Comparison of ENCODE assay signal across 9 mouse cellular contexts in the genomic region with DNA sequence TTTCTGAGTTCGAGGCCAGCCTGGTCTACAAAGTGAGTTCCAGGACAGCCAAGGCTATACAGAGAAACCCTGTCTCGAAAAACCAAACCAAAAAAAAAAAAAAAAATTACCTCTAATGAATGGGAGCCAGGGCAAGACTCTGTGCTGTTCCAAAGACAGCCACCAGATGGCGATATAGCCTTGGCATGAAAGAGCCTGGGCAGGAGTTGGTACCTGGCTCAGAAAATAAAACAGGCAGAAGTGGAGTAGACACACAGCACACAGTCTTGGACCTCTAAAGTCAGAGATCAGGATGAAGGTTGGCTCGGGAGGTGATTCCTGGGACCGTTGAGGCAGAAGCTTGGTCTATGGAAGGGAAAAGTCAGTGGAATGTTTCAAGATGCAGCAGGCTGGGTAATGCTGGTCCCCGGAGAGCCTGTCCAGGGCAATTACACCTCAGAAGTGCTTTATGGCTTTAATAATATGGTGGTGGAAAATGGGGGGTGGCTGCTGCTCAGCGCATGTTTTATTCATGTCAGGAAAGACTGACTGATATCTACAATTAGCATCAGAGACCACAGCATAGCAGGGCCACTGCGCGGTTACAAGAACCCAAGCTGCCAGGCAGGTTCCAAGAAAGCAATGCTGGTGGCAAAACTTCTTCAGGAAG. TPM values are rescaled to one million over a fixed set of nuclear protein-coding genes. Genes with fewer than 3 reads are reported as not detected.
DNase-seq lines count a peak whose midpoint lies in the region; ATAC-seq and TF ChIP-seq lines count a peak whose summit lies in the region.
"Had no signal": no experiment of that assay in that cellular context is flagged by ENCODE, and none has a peak within 500 bp of the region (broad histone marks: within the 10 kb centered on the region; RNA-seq: fewer than 3 reads in every experiment).

No protein-coding gene starts in this region.

- peak; percentile 48 for TF ChIP-seq CTCF in C2C12 (IDR thresholded peaks at IDR 0.05; ENCODE audit: control insufficient read depth, insufficient read depth, insufficient read length)
- peak; percentile 93 for TF ChIP-seq CTCF in kidney, postnatal 0 days (IDR thresholded peaks at IDR 0.05; ENCODE audit: low read depth)

- H3K9ac ChIP-seq in kidney, postnatal 0 days (ENCODE audit: low read depth, low read length): no peak overlapping the region
- no peak overlapping the region for H3K9ac ChIP-seq in liver, embryonic 13.5 days
- H3K9ac ChIP-seq in neural tube, embryonic 13.5 days: no peak overlapping the region

- ATAC-seq in kidney, postnatal 0 days (replicated peaks; ENCODE audit: low FRiP score, low read depth): no peak
- ATAC-seq in liver, embryonic 13.5 days (ENCODE audit: low read depth): no peak
- ATAC-seq in neural tube, embryonic 13.5 days (ENCODE audit: low read depth): peak; percentile 73

- H3K27me3 ChIP-seq in C2C12 (ENCODE audit: control insufficient read depth, insufficient read depth, insufficient read length): no peaks in the 10 kb centered on the region
- H3K27me3 ChIP-seq in kidney, postnatal 0 days (ENCODE audit: insufficient read depth, low read length): no peaks in the 10 kb centered on the region
- peaks cover 24% of the 10 kb centered on the region for H3K27me3 ChIP-seq in liver, embryonic 13.5 days
- H3K27me3 ChIP-seq in neural tube, embryonic 13.5 days: peaks cover 19% of the 10 kb centered on the region; the same call in 1 of the 2 replicates

- no peaks in the 10 kb centered on the region for H3K9me3 ChIP-seq in kidney, postnatal 0 days (replicated peaks; ENCODE audit: low read length)
- H3K9me3 ChIP-seq in liver, embryonic 13.5 days (replicated peaks): no peaks in the 10 kb centered on the region
- H3K9me3 ChIP-seq in neural tube, embryonic 13.5 days: no peaks in the 10 kb centered on the region

- no peaks in the 10 kb centered on the region for H3K79me3 ChIP-seq in C2C12 (ENCODE audit: low read depth)

- DNase-seq in adrenal gland, adult 8-10 months: peak; percentile 54
- peak; percentile 85 for DNase-seq in embryo, embryonic 11 days
- peak; percentile 56 to 71 for DNase-seq in gastrocnemius, postnatal 36 days
- peak; percentile 83 for DNase-seq in kidney, postnatal 0 days (ENCODE audit: low spot score)
- DNase-seq in liver, embryonic 13.5 days: peak; percentile 48
- peak; percentile 92 for DNase-seq in testis, postnatal 10 days (ENCODE audit: low spot score)

- no peak overlapping the region for H3K4me2 ChIP-seq in kidney, postnatal 0 days (ENCODE audit: low read length)
- no peak overlapping the region for H3K4me2 ChIP-seq in liver, embryonic 13.5 days
- 0 out of 2 replicates have a peak overlapping the region, but pooled peaks have one; percentile 10 for H3K4me2 ChIP-seq in neural tube, embryonic 13.5 days

- H3K4me3 ChIP-seq in C2C12 (ENCODE audit: insufficient read depth, poor library complexity, severe bottlenecking): no peak overlapping the region
- H3K4me3 ChIP-seq in kidney, postnatal 0 days (replicated peaks; ENCODE audit: low read depth, low read length): no peak overlapping the region
- no peak overlapping the region for H3K4me3 ChIP-seq in liver, embryonic 13.5 days (replicated peaks)
- H3K4me3 ChIP-seq in neural tube, embryonic 13.5 days: no peak overlapping the region
- H3K4me3 ChIP-seq: erythroblast, embryonic 14.5 days had no signal

- H3K36me3 ChIP-seq in C2C12 (ENCODE audit: control insufficient read depth, insufficient read depth): no peaks in the 10 kb centered on the region
- no peaks in the 10 kb centered on the region for H3K36me3 ChIP-seq in kidney, postnatal 0 days (ENCODE audit: insufficient read depth, low read length)
- no peaks in the 10 kb centered on the region for H3K36me3 ChIP-seq in liver, embryonic 13.5 days
- H3K36me3 ChIP-seq in neural tube, embryonic 13.5 days: no peaks in the 10 kb centered on the region

- WGBS in kidney, postnatal 0 days: 31% methylated on average over 8 of the region's 9 CpGs
- 35% methylated on average over 9 of the region's 9 CpGs for WGBS in liver, embryonic 13.5 days (ENCODE audit: insufficient replicate concordance)
- 19% methylated on average over 9 of the region's 9 CpGs for WGBS in neural tube, embryonic 13.5 days

- no peaks in the 10 kb centered on the region for H3K4me1 ChIP-seq in kidney, postnatal 0 days (replicated peaks; ENCODE audit: insufficient read depth, low read length)
- 0 out of 2 replicates have a peak, but pooled peaks cover under 1% of the 10 kb centered on the region for H3K4me1 ChIP-seq in liver, embryonic 13.5 days (replicated peaks)
- peaks cover 14% of the 10 kb centered on the region for H3K4me1 ChIP-seq in neural tube, embryonic 13.5 days (replicated peaks)

- no peak overlapping the region for H3K27ac ChIP-seq in kidney, postnatal 0 days
- no peak overlapping the region for H3K27ac ChIP-seq in liver, embryonic 13.5 days
- peak overlapping the region; percentile 67; the same call in 1 of the 2 replicates for H3K27ac ChIP-seq in neural tube, embryonic 13.5 days (replicated peaks)

- no peaks in the 10 kb centered on the region for H3K79me2 ChIP-seq in C2C12 (ENCODE audit: control insufficient read depth, insufficient read depth)

- H3ac ChIP-seq in C2C12 (ENCODE audit: control insufficient read depth, insufficient read length, low read depth): no peak overlapping the region

- intact Hi-C loops in gastrocnemius, postnatal 36 days (cut with DNase I): loop anchor here (2.0 kb wide), 1 partner anchor 279 kb away; no protein-coding TSS in a partner anchor

TF ChIP-seq in C2C12, 6 proteins besides CTCF, POLR2A, EP300 and RAD21:
- TF ChIP-seq CEBPB (IDR thresholded peaks at IDR 0.05; ENCODE audit: low read depth) (no peak), MYOG (IDR thresholded peaks at IDR 0.05; ENCODE audit: control insufficient read depth, extremely low read depth, insufficient read length) (no peak), MAX (IDR thresholded peaks at IDR 0.05) (no peak), USF1 (IDR thresholded peaks at IDR 0.05; ENCODE audit: low read depth) (no peak)

RNA-seq across cellular contexts. Expression of gene Lrcol1, which starts 13.1 kb away (rescaled TPM):
- polyA plus RNA-seq in C2C12 (2012; fragmentation: generic; extraction: Trizol): not detected
- total RNA-seq in adrenal gland, adult 8-10 months (2022): not detected
- total RNA-seq in gastrocnemius, postnatal 36 days (2021): not detected
- polyA plus RNA-seq in kidney, postnatal 0 days (2015; fragmentation: Nextera tagmentation; extraction: Ambion mirVana): not detected in 2 replicates
- not detected in 2 replicates for polyA plus RNA-seq in liver, embryonic 13.5 days (2015; fragmentation: Nextera tagmentation; extraction: Ambion mirVana)
- not detected in 2 replicates for polyA plus RNA-seq in neural tube, embryonic 13.5 days (2015; fragmentation: Nextera tagmentation; extraction: Ambion mirVana)
- polyA plus RNA-seq: erythroblast, embryonic 14.5 days had no signal

RNA-seq across cellular contexts. Expression of gene P2rx2, which starts 14.6 kb away (rescaled TPM):
- 0.09 TPM for polyA plus RNA-seq in C2C12 (2012; fragmentation: generic; extraction: Trizol)
- 1 to 10 TPM; 1.1 to 2.2 (median 1.5) TPM for total RNA-seq in adrenal gland, adult 8-10 months (2022)
- not detected for total RNA-seq in gastrocnemius, postnatal 36 days (2021)
- 0.57 and 0.64 TPM in 2 replicates for polyA plus RNA-seq in kidney, postnatal 0 days (2015; fragmentation: Nextera tagmentation; extraction: Ambion mirVana)
- not detected in 2 replicates for polyA plus RNA-seq in liver, embryonic 13.5 days (2015; fragmentation: Nextera tagmentation; extraction: Ambion mirVana)
- 5.8 and 6.0 TPM in 2 replicates for polyA plus RNA-seq in neural tube, embryonic 13.5 days (2015; fragmentation: Nextera tagmentation; extraction: Ambion mirVana)
- polyA plus RNA-seq: erythroblast, embryonic 14.5 days had no signal
